Mouse (Mus musculus) liver, adult 2 months (tissue): ENCODE results near the gene Sass6. TPM values are rescaled to one million over a fixed set of nuclear protein-coding genes. Genes with fewer than 3 reads are reported as not detected.

ENCODE experiments used
- DNase-seq: peaks from one replicate; pipeline ENCODE4 v3.0.0-alpha.2; 2011; ENCODE audit warnings: low read depth, low spot score; ENCODE audit errors: extremely low read depth
- H3K27ac ChIP-seq: fragments of 200-500 bp; replicated peaks from 2 replicates; pipeline ENCODE4 v1.5.1; 2012; ENCODE audit warnings: low read depth, mild to moderate bottlenecking, control low read depth, inconsistent platforms, low read length; ENCODE audit not compliant: insufficient read depth
- H3K27me3 ChIP-seq: fragments of 200-500 bp; 2 replicates; pipeline ENCODE4 v1.6.1; 2012; ENCODE audit warnings: mild to moderate bottlenecking, moderate library complexity, low read length, inconsistent platforms; ENCODE audit not compliant: control insufficient read depth, insufficient read depth
- H3K36me3 ChIP-seq: fragments of 200-500 bp; 2 replicates; pipeline ENCODE4 v1.6.1; 2012; ENCODE audit warnings: low read length, inconsistent platforms; ENCODE audit not compliant: control insufficient read depth, insufficient read depth
- H3K4me1 ChIP-seq: fragments of 200-500 bp; 2 replicates; pipeline ENCODE4 v1.6.1; 2011; ENCODE audit warnings: low read length; ENCODE audit not compliant: control insufficient read depth, insufficient read depth
- H3K4me3 ChIP-seq: fragments of 200-500 bp; 2 replicates; pipeline ENCODE4 v1.5.1; 2011; ENCODE audit warnings: low read depth, mild to moderate bottlenecking, control low read depth, low read length, moderate library complexity; ENCODE audit not compliant: insufficient read depth
- H3K79me2 ChIP-seq: fragments of 200-500 bp; 2 replicates; pipeline ENCODE4 v1.6.1; 2012; ENCODE audit warnings: inconsistent platforms, mild to moderate bottlenecking, low read length, moderate library complexity; ENCODE audit not compliant: control insufficient read depth, insufficient read depth
- H3K9ac ChIP-seq: fragments of 200-500 bp; 2 replicates; pipeline ENCODE4 v1.6.1; 2012; ENCODE audit warnings: low read depth, mild to moderate bottlenecking, control low read depth, inconsistent platforms, low read length
- CTCF ChIP-seq: fragments of 200-500 bp; IDR thresholded peaks from 2 replicates; pipeline ENCODE4 v1.5.1; 2011; ENCODE audit warnings: low read depth, low read length, control low read depth
- POLR2A ChIP-seq: fragments of 200-500 bp; IDR thresholded peaks from 2 replicates; pipeline ENCODE4 v1.6.1; 2011; ENCODE audit warnings: low read length, control low read depth; ENCODE audit not compliant: insufficient read depth; ENCODE audit errors: extremely low read depth
- WGBS: fragments of 180-500 bp; shearing (Covaris S2); methylation state at CpG from one replicate; pipeline ENCODE4 v1.1.7; 2018; 5-methylcytosine and 5-hydroxymethylcytosine counted together
- polyA plus RNA-seq: library from polyadenylated mRNA; depleted of rRNA; stranded (reverse); fragments of >200 nt; gene quantifications from 2 replicates; pipeline ENCODE4 v1.2.3, GENCODE M21; 2012
- total RNA-seq: library from RNA; depleted of rRNA; stranded (reverse); fragments of >200 nt; gene quantifications from 2 replicates; pipeline ENCODE4 v1.2.3, GENCODE M21; 2014

The Sass6 gene
- total and polyA plus RNA-seq, 2 experiments: 0.28 to 1.3 TPM

GRCm38 (mm10) chr3:116599705-116600104 lies 4.9 kb downstream of the Sass6 start:
- no peaks in the 10 kb centered on the region for H3K36me3 ChIP-seq
- no peaks in the 10 kb centered on the region for H3K79me2 ChIP-seq
- TF ChIP-seq POLR2A (no peak), CTCF (no peak)
- WGBS: 33% methylated on average over 2 of the region's 2 CpGs
- H3K4me3 ChIP-seq: no peak overlapping the region
- no peak overlapping the region for H3K9ac ChIP-seq
- peaks cover 3% of the 10 kb centered on the region; the same call in 1 of the 2 replicates for H3K4me1 ChIP-seq
- H3K27ac ChIP-seq: no peak overlapping the region
- no peaks in the 10 kb centered on the region for H3K27me3 ChIP-seq
- peak; percentile 89 for DNase-seq

GRCm38 (mm10) chr3:116601005-116601404 lies 6.2 kb downstream of the Sass6 start:
- H3K27ac ChIP-seq: no peak overlapping the region
- H3K27me3 ChIP-seq: no peaks in the 10 kb centered on the region
- peaks cover 3% of the 10 kb centered on the region; the same call in 1 of the 2 replicates for H3K4me1 ChIP-seq
- DNase-seq: no peak
- WGBS: 88% methylated on average over 5 of the region's 5 CpGs
- no peaks in the 10 kb centered on the region for H3K79me2 ChIP-seq
- H3K9ac ChIP-seq: no peak overlapping the region
- TF ChIP-seq POLR2A: no peak
- TF ChIP-seq CTCF: no peak
- no peak overlapping the region for H3K4me3 ChIP-seq
- no peaks in the 10 kb centered on the region for H3K36me3 ChIP-seq

DNA sequence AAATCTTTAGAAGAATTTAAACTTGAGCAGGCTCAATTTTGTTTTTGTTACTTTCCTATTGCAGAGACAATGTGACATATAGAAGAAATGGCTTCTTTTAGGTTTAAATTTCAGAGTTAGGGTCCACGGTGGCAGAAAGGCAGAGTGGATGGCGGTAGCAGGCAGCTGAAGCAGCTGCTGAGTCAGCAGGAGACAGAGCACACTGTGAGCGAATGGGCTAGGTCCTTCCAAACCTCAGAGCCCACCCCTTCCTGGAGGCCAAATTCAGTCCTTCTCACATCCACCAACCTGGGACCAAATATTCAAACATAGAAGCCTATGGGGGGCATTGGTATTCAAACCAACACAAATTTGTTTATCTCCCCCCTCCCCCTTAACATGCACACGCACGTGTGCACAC lies 7.0 kb downstream of the Sass6 start:
- H3K27me3 ChIP-seq: no peaks in the 10 kb centered on the region
- no peak overlapping the region for H3K27ac ChIP-seq
- no peaks in the 10 kb centered on the region for H3K79me2 ChIP-seq
- H3K9ac ChIP-seq: no peak overlapping the region
- TF ChIP-seq POLR2A: no peak
- no peak for TF ChIP-seq CTCF
- DNase-seq: no peak
- H3K4me1 ChIP-seq: peaks cover 3% of the 10 kb centered on the region; the same call in 1 of the 2 replicates
- H3K4me3 ChIP-seq: no peak overlapping the region
- WGBS: 94% methylated on average over 5 of the region's 5 CpGs
- no peaks in the 10 kb centered on the region for H3K36me3 ChIP-seq

GRCm38 (mm10) chr3:116604570-116604969 lies 9.8 kb downstream of the Sass6 start:
- 94% methylated on average over 9 of the region's 9 CpGs for WGBS
- no peaks in the 10 kb centered on the region for H3K4me1 ChIP-seq
- no peak for DNase-seq
- TF ChIP-seq CTCF (no peak), POLR2A (no peak)
- H3K27me3 ChIP-seq: no peaks in the 10 kb centered on the region
- H3K79me2 ChIP-seq: no peaks in the 10 kb centered on the region
- no peak overlapping the region for H3K4me3 ChIP-seq
- no peak overlapping the region for H3K27ac ChIP-seq
- no peaks in the 10 kb centered on the region for H3K36me3 ChIP-seq
- H3K9ac ChIP-seq: no peak overlapping the region

DNA sequence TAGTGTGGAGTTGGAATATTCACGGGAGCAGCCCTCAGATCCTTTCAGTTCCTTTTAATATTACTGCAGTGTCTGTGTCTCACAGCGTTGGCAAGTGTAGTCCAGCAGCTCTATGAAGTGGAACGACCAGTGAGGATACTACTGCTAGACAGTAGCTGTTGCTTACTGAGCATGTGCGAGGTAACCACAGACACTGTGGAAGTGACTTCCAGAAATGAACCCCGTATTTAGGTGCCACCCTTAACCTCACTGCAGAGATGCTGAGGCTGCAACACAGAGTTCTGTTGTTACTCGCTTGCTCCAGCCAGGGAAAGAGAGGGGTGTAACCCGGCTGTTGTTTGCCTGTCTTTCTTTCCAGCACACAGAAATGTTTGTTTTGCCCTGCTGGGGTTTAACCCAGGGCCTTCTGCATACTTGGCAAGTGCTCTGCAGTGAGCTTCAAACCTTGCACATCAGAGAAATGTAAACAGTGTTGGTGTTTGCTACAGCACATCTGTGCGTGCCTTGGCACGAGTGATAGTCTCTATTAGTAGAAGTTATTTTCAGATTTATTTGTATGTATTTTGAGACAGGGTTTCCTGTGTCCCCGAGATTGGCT lies 19.6 kb downstream of the Sass6 start, which contains the start of gene Trmt13:
Gene Trmt13, minus strand, starts transcription at position 293 of the 598 bp plus-strand sequence.
- H3K27ac ChIP-seq: peak within 1 kb of the TSS; percentile 56
- no peak for TF ChIP-seq POLR2A
- TF ChIP-seq CTCF: no peak
- no peak within 1 kb of the TSS for H3K4me3 ChIP-seq
- no peaks in the 10 kb centered on the region for H3K79me2 ChIP-seq
- peak; percentile 99 for DNase-seq
- 17% methylated on average over 10 of the region's 10 CpGs for WGBS
- no peak within 1 kb of the TSS for H3K9ac ChIP-seq
- no peaks in the 10 kb centered on the region for H3K27me3 ChIP-seq
- no peaks in the 10 kb centered on the region for H3K36me3 ChIP-seq
- H3K4me1 ChIP-seq: peaks cover 5% of the 10 kb centered on the region; the same call in 1 of the 2 replicates
